Mouse (Mus musculus) kidney, embryonic 14.5 days (tissue): ENCODE measurements around the gene Olfr286. TPM values are rescaled to one million over a fixed set of nuclear protein-coding genes. Genes with fewer than 3 reads are reported as not detected.

Experiments
- ATAC-seq: fragments of 200-750 bp; cut with Nextera tagmentation; 2 replicates; pipeline ENCODE4 v1.8.0; 2017; ENCODE audit warnings: moderate number of reproducible peaks, mild to moderate bottlenecking, moderate TSS enrichment, moderate library complexity; ENCODE audit not compliant: low FRiP score, low TSS enrichment
- H3K27ac ChIP-seq: fragments of 300-500 bp; sonication (generic); 2 replicates; pipeline ENCODE4 v1.5.1; 2014; ENCODE audit warnings: low read depth, mild to moderate bottlenecking, low read length, moderate library complexity, mixed read lengths
- H3K27me3 ChIP-seq: fragments of 300-500 bp; sonication (generic); 2 replicates; pipeline ENCODE4 v1.6.1; 2014; ENCODE audit warnings: mild to moderate bottlenecking, low read length; ENCODE audit not compliant: control insufficient read depth, insufficient read depth
- H3K36me3 ChIP-seq: fragments of 300-500 bp; sonication (generic); 2 replicates; pipeline ENCODE4 v1.6.1; 2014; ENCODE audit warnings: low read length, mixed read lengths; ENCODE audit not compliant: control insufficient read depth, insufficient read depth
- H3K4me1 ChIP-seq: fragments of 300-500 bp; sonication (generic); 2 replicates; pipeline ENCODE4 v1.6.1; 2014; ENCODE audit warnings: low read length, mixed read lengths; ENCODE audit not compliant: control insufficient read depth, insufficient read depth
- H3K4me2 ChIP-seq: fragments of 300-500 bp; sonication (generic); replicated peaks from 2 replicates; pipeline ENCODE4 v1.6.1; 2014; ENCODE audit warnings: low read depth, mild to moderate bottlenecking, low read length
- H3K4me3 ChIP-seq: fragments of 300-500 bp; sonication (generic); 2 replicates; pipeline ENCODE4 v1.5.1; 2014; ENCODE audit warnings: mild to moderate bottlenecking, low read length
- H3K9ac ChIP-seq: fragments of 300-500 bp; sonication (generic); 2 replicates; pipeline ENCODE4 v1.6.1; 2014; ENCODE audit warnings: low read depth, mild to moderate bottlenecking, low read length, moderate library complexity
- H3K9me3 ChIP-seq: fragments of 300-500 bp; sonication (generic); 2 replicates; pipeline ENCODE4 v1.6.1; 2016; ENCODE audit warnings: low read length; ENCODE audit not compliant: control insufficient read depth
- WGBS: fragments of 180-500 bp; shearing (Covaris S2); extraction: QIAGEN DNeasy Blood & Tissue Kit; methylation state at CpG from one replicate; pipeline ENCODE4 v1.1.7; 2014; 5-methylcytosine and 5-hydroxymethylcytosine counted together
- polyA plus RNA-seq: library from polyadenylated mRNA; unstranded; fragments of >200 nt; fragmentation: Nextera tagmentation; extraction: Ambion mirVana; gene quantifications from 2 replicates; pipeline ENCODE4 v1.2.1, GENCODE M21; 2014

Olfr286 gene
- not detected in 2 replicates for polyA plus RNA-seq

- Histone ChIP-seq H3K4me3 (no peak within 1 kb of the TSS), H3K9me3 (no peaks in the 10 kb centered on the region), H3K27me3 (no peaks in the 10 kb centered on the region), H3K36me3 (no peaks in the 10 kb centered on the region), H3K9ac (no peak within 1 kb of the TSS), H3K27ac (no peak within 1 kb of the TSS), H3K4me2 (no peak within 1 kb of the TSS), H3K4me1 (no peaks in the 10 kb centered on the region)
- no peak for ATAC-seq
- WGBS = 87% methylated on average over 4 of the region's 4 CpGs
Measured at GRCm38 (mm10) chr15:98234350-98234749, at the start of gene Olfr286. Olfr286 (minus strand) TSS chr15:98234450.

GRCm38 (mm10) chr15:98257776-98258175 is 23.5 kb upstream of the Olfr286 start:
- Histone ChIP-seq H3K27me3 (no peaks in the 10 kb centered on the region), H3K27ac (no peak overlapping the region), H3K4me1 (no peaks in the 10 kb centered on the region), H3K4me2 (no peak overlapping the region), H3K36me3 (no peaks in the 10 kb centered on the region), H3K9me3 (no peaks in the 10 kb centered on the region), H3K9ac (no peak overlapping the region), H3K4me3 (no peak overlapping the region)
- ATAC-seq = no peak
- 89% methylated on average over 7 of the region's 7 CpGs for WGBS

- Histone ChIP-seq H3K9ac (no peak within 1 kb of the TSS), H3K4me1 (no peaks in the 10 kb centered on the region), H3K9me3 (no peaks in the 10 kb centered on the region), H3K36me3 (no peaks in the 10 kb centered on the region), H3K4me2 (no peak within 1 kb of the TSS), H3K27ac (no peak within 1 kb of the TSS), H3K4me3 (no peak within 1 kb of the TSS), H3K27me3 (no peaks in the 10 kb centered on the region)
- ATAC-seq = no peak
- 89% methylated on average over 8 of the region's 8 CpGs for WGBS
Measured at GRCm38 (mm10) chr15:98257193-98257592, 22.9 kb upstream of the Olfr286 start, which contains the start of gene H1fnt. H1fnt (minus strand) TSS chr15:98257293.

GRCm38 (mm10) chr15:98256271-98256670 is 22.0 kb upstream of the Olfr286 start:
- no peak overlapping the region for H3K4me2 ChIP-seq
- H3K36me3 ChIP-seq = no peaks in the 10 kb centered on the region
- no peak overlapping the region for H3K4me3 ChIP-seq
- H3K9ac ChIP-seq = no peak overlapping the region
- 95% methylated on average over 13 of the region's 13 CpGs for WGBS
- ATAC-seq = no peak
- H3K27ac ChIP-seq = no peak overlapping the region
- H3K9me3 ChIP-seq = no peaks in the 10 kb centered on the region
- no peaks in the 10 kb centered on the region for H3K4me1 ChIP-seq
- no peaks in the 10 kb centered on the region for H3K27me3 ChIP-seq

- Histone ChIP-seq H3K9ac (no peak overlapping the region), H3K4me2 (no peak overlapping the region), H3K27me3 (no peaks in the 10 kb centered on the region), H3K9me3 (no peaks in the 10 kb centered on the region), H3K27ac (no peak overlapping the region), H3K4me1 (no peaks in the 10 kb centered on the region), H3K36me3 (no peaks in the 10 kb centered on the region), H3K4me3 (no peak overlapping the region)
- WGBS = 93% methylated on average over 4 of the region's 4 CpGs
- ATAC-seq = no peak
Measured at GRCm38 (mm10) chr15:98235442-98235841, 1.2 kb upstream of the Olfr286 start.

- WGBS = 76% methylated on average over 7 of the region's 7 CpGs
- H3K36me3 ChIP-seq = no peaks in the 10 kb centered on the region
- H3K4me1 ChIP-seq = no peaks in the 10 kb centered on the region
- H3K9ac ChIP-seq = no peak overlapping the region
- H3K27ac ChIP-seq = no peak overlapping the region
- ATAC-seq = no peak
- no peaks in the 10 kb centered on the region for H3K9me3 ChIP-seq
- no peaks in the 10 kb centered on the region for H3K27me3 ChIP-seq
- no peak overlapping the region for H3K4me2 ChIP-seq
- H3K4me3 ChIP-seq = no peak overlapping the region
Measured at GRCm38 (mm10) chr15:98226096-98226495, 8.2 kb downstream of the Olfr286 start.

GRCm38 (mm10) chr15:98225610-98226009 is 8.6 kb downstream of the Olfr286 start:
- H3K9ac ChIP-seq = no peak overlapping the region
- H3K36me3 ChIP-seq = no peaks in the 10 kb centered on the region
- no peaks in the 10 kb centered on the region for H3K27me3 ChIP-seq
- 51% methylated on average over 16 of the region's 16 CpGs for WGBS
- no peaks in the 10 kb centered on the region for H3K9me3 ChIP-seq
- no peak overlapping the region for H3K4me3 ChIP-seq
- no peaks in the 10 kb centered on the region for H3K4me1 ChIP-seq
- H3K27ac ChIP-seq = no peak overlapping the region
- no peak overlapping the region for H3K4me2 ChIP-seq
- ATAC-seq = no peak

- no peak for ATAC-seq
Measured at GRCm38 (mm10) chr15:98222377-98222776, 11.9 kb downstream of the Olfr286 start.

GRCm38 (mm10) chr15:98220877-98221276 is 13.4 kb downstream of the Olfr286 start, which contains the start of the genes Gm44579 and Olfr287:
Gm44579 (minus strand) TSS chr15:98220977.
Olfr287 (minus strand) TSS chr15:98221056.
- H3K4me3 ChIP-seq = no peak within 1 kb of the TSS
- ATAC-seq = no peak
- no peak within 1 kb of the TSS for H3K9ac ChIP-seq
- no peaks in the 10 kb centered on the region for H3K4me1 ChIP-seq
- H3K27ac ChIP-seq = no peak within 1 kb of the TSS
- H3K4me2 ChIP-seq = no peak within 1 kb of the TSS
- H3K27me3 ChIP-seq = no peaks in the 10 kb centered on the region
- H3K9me3 ChIP-seq = no peaks in the 10 kb centered on the region
- no peaks in the 10 kb centered on the region for H3K36me3 ChIP-seq
- WGBS = 70% methylated on average over 4 of the region's 4 CpGs

More at GRCm38 (mm10) chr15:98222377-98222776, 11.9 kb downstream of the Olfr286 start:
- H3K27ac ChIP-seq = no peak overlapping the region
- H3K27me3 ChIP-seq = no peaks in the 10 kb centered on the region
- no peaks in the 10 kb centered on the region for H3K4me1 ChIP-seq
- H3K36me3 ChIP-seq = no peaks in the 10 kb centered on the region
- no peaks in the 10 kb centered on the region for H3K9me3 ChIP-seq
- no peak overlapping the region for H3K9ac ChIP-seq
- no peak overlapping the region for H3K4me3 ChIP-seq
- H3K4me2 ChIP-seq = no peak overlapping the region
